Mouse (Mus musculus) olfactory bulb, adult 2 months (tissue): ENCODE results near the gene Ascc1.

Source experiments
- CTCF ChIP-seq: fragments of 200-500 bp; IDR thresholded peaks from 2 replicates; pipeline ENCODE4 v1.5.1; 2012; ENCODE audit warnings: low read depth, mild to moderate bottlenecking, low read length, moderate library complexity; ENCODE audit not compliant: insufficient read depth
- POLR2A ChIP-seq: fragments of 200-500 bp; IDR thresholded peaks from 2 replicates; pipeline ENCODE4 v1.6.1; 2012; ENCODE audit warnings: mild to moderate bottlenecking, low read depth, low read length, moderate library complexity; ENCODE audit not compliant: insufficient read depth

GRCm38 (mm10) chr10:59963609-59964008 lies 39.0 kb upstream of the Ascc1 start:
- no peak for TF ChIP-seq CTCF
- TF ChIP-seq POLR2A: no peak
